Mouse (Mus musculus) brain, embryonic 14.5 days (tissue): ENCODE data around the gene Fam160b1.

Source experiments
- CTCF ChIP-seq: fragments of 200-500 bp; IDR thresholded peaks from 2 replicates; pipeline ENCODE4 v1.5.1; 2012; ENCODE audit warnings: inconsistent platforms, mild to moderate bottlenecking, moderate library complexity, borderline replicate concordance; ENCODE audit not compliant: insufficient read depth, insufficient read length; ENCODE audit errors: extremely low read depth
- POLR2A ChIP-seq: fragments of 200-500 bp; IDR thresholded peaks from 2 replicates; pipeline ENCODE4 v1.6.1; 2012; ENCODE audit warnings: mild to moderate bottlenecking, inconsistent platforms, borderline replicate concordance; ENCODE audit not compliant: poor library complexity, insufficient read depth, insufficient read length, severe bottlenecking; ENCODE audit errors: extremely low read depth

DNA sequence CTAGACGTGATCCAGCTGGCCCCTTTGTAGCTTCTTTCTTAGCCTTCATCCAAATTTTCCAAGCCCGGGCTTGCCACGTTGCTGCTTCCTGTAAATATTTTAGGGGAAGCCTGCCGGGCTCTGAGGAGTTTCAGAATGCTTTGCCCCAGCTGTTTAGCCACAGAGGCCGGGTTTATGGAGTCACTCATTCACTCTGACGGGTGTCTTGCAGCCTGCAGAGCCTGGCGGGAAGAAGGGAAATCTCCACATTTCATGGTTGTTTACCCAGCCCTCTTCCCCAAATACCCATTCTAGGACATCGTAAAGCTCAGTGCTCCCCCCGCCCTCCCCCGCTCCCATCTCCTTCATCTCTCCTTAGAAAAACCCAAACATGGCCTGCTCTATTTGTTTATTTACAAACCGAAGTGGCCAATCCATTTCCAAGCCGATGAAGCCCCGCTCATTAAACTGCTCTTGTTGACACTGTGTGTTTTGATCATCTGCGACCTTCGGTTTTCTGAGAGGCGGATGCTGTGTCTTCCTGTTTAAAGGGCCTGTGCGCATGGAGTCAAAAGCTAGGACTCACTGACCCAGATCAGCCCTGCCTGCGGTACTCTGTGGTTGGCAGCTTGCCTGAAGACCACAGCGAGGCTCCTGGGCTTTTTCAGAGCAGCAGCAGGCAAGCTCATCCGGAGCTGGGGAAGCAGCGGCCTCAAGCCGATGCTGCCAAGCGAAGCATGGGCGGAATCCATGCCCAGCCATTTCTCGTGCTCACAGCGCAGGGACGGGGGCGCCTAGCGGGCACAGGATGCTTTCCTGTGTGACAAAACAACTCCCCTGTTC lies 51.1 kb downstream of the Fam160b1 start:
- TF ChIP-seq POLR2A = no peak
- no peak for TF ChIP-seq CTCF
